Mouse (Mus musculus) hindbrain, embryonic 15.5 days (tissue): ENCODE data around the gene Rftn1. TPM values are rescaled to one million over a fixed set of nuclear protein-coding genes. Genes with fewer than 3 reads are reported as not detected.

Source experiments
- ATAC-seq: fragments of 200-750 bp; cut with Nextera tagmentation; 2 replicates; pipeline ENCODE4 v1.8.0; 2017; ENCODE audit warnings: low read depth, moderate number of reproducible peaks, moderate TSS enrichment; ENCODE audit not compliant: low FRiP score
- H3K27ac ChIP-seq: fragments of 300-500 bp; sonication (generic); replicated peaks from 2 replicates; pipeline ENCODE4 v1.5.1; 2015; ENCODE audit warnings: mild to moderate bottlenecking, inconsistent platforms
- H3K27me3 ChIP-seq: fragments of 300-500 bp; sonication (generic); 2 replicates; pipeline ENCODE4 v1.6.1; 2015; ENCODE audit warnings: control low read depth, inconsistent platforms
- H3K36me3 ChIP-seq: fragments of 300-500 bp; sonication (generic); 2 replicates; pipeline ENCODE4 v1.6.1; 2015; ENCODE audit warnings: control low read depth, inconsistent platforms
- H3K4me1 ChIP-seq: fragments of 300-500 bp; sonication (generic); replicated peaks from 2 replicates; pipeline ENCODE4 v1.6.1; 2015; ENCODE audit warnings: control low read depth, inconsistent platforms
- H3K4me2 ChIP-seq: fragments of 300-500 bp; sonication (generic); 2 replicates; pipeline ENCODE4 v1.6.1; 2015; ENCODE audit warnings: moderate library complexity, mild to moderate bottlenecking, inconsistent platforms
- H3K4me3 ChIP-seq: fragments of 300-500 bp; sonication (generic); 2 replicates; pipeline ENCODE4 v1.5.1; 2015; ENCODE audit warnings: mild to moderate bottlenecking, inconsistent platforms
- H3K9ac ChIP-seq: fragments of 300-500 bp; sonication (generic); 2 replicates; pipeline ENCODE4 v1.6.1; 2015; ENCODE audit warnings: inconsistent platforms
- H3K9me3 ChIP-seq: fragments of 300-500 bp; sonication (generic); 2 replicates; pipeline ENCODE4 v1.6.1; 2016; ENCODE audit warnings: control low read depth, inconsistent platforms
- WGBS: fragments of 180-500 bp; shearing (Covaris S2); methylation state at CpG from one replicate; pipeline ENCODE4 v1.1.7; 2015; 5-methylcytosine and 5-hydroxymethylcytosine counted together
- polyA plus RNA-seq: library from polyadenylated mRNA; unstranded; fragments of >200 nt; fragmentation: Nextera tagmentation; extraction: Ambion mirVana; gene quantifications from 2 replicates; pipeline ENCODE4 v1.2.1, GENCODE M21; 2015

Rftn1 gene
- 19.7 and 21.2 TPM in 2 replicates for polyA plus RNA-seq

DNA sequence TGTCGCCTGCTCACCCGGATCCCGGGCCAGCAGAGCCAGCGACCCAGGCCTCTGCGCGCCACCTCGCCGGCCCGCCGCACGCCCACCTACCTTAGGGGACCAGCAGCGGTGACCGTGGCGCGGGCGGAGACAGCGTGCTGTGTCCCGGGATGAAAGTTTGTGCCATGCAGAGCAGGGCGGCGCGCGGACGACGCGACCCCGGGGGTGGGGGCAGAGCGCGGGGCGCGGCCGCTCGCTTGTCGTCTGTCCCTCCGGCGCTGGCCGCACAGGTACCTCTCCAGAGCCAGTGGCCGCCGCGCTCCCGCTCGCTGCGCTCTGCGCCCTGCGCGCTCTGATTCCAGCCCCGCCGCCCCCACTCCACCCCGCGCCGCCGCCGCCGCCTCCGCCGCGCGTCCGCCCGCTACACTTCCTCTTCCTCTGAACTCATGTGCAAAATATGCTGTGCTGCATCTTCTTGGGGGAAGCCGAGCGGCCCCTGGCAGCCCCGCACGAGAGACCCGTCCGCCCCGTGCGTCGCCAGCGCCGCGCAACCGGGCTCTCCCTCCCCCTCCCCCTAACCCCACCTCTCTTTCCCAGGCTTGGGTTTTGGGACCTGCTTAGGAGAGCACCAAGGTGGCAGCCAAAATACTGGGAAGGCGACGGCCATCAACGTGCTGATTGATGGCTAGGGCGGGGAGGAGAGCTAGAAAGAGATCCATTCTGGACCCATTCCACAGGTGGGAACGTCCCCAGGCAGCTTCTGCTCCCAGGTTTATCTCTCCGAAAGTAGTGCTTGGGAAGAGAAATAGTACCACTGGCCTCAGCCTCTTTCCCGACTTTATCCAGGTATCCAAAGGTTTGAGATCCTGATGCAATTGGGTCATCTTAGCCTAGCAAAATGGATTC lies at the start of gene Rftn1:
TSS of gene Rftn1 (minus strand) at position 544 of the 885 bp plus-strand sequence.
- peak within 1 kb of the TSS; percentile 99 for H3K4me2 ChIP-seq
- under 1% methylated on average over 78 of the region's 79 CpGs for WGBS
- H3K9ac ChIP-seq, result peak within 1 kb of the TSS; percentile 62
- peaks cover 37% of the 10 kb centered on the region for H3K4me1 ChIP-seq
- H3K27ac ChIP-seq, result peak within 1 kb of the TSS; percentile 37; the same call in 1 of the 2 replicates
- ATAC-seq, result peak; percentile 48; the same call in 1 of the 2 replicates
- H3K27me3 ChIP-seq, result peaks cover 9% of the 10 kb centered on the region; the same call in 1 of the 2 replicates
- peak within 1 kb of the TSS; percentile 75 for H3K4me3 ChIP-seq
- no peaks in the 10 kb centered on the region for H3K36me3 ChIP-seq
- no peaks in the 10 kb centered on the region for H3K9me3 ChIP-seq

DNA sequence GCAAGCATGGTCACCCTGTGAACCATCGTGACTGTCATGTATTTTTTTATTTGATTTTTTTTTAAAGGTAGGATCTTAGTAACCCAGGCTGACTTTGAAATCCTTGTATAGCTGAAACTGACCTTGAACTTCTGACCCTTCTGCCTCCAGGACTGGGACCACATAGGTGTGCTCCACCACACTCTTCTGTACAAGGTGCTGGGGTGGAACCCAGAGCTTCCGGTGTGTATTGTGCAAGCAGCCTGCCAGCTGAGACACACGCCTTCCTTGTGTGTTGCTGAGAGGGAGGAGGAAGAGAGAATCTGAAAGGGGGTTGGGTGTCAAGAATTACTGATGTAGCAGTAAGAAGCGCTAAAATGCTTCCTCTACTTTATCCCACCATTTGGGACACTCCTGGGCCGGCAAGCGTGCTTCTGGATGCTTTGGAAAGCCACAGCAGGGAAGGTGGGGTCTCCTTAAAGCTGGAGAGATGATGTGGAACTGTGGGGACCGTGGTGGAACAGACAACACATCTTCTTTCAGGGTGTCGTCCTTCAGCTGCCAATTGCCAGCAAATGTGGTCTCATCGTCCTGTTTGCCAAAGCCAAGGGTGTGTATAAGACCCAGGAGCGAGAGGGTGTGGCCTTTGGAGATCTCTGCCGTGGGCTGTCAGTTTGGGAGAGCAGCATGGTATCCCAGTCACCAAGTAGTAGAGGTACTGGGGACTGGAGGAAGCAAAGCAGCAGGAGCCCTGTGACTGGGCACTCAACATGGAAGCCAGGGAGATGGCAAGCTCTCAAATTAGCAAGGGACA lies 47.5 kb upstream of the Rftn1 start:
- Histone ChIP-seq H3K27ac (0 out of 2 replicates have a peak overlapping the region, but pooled peaks have one; percentile 86), H3K9me3 (no peaks in the 10 kb centered on the region), H3K9ac (no peak overlapping the region), H3K27me3 (no peaks in the 10 kb centered on the region), H3K4me2 (no peak overlapping the region), H3K4me3 (no peak overlapping the region), H3K36me3 (no peaks in the 10 kb centered on the region), H3K4me1 (peaks cover 13% of the 10 kb centered on the region)
- WGBS, result 64% methylated on average over 11 of the region's 11 CpGs
- no peak for ATAC-seq

DNA sequence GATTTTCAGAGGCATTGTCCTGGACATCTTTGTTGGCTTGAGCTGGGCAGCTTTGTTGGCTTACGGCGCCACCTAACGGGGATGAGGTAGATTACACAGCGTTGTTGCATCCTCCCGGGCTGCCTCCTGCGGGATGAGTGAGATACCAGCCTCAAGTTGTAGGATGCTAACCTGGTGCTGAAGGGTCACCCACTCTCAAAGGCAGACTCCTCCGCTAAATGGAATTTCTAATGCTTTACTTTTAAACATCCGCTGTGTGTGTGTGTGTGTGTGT lies 46.9 kb upstream of the Rftn1 start:
- H3K36me3 ChIP-seq, result no peaks in the 10 kb centered on the region
- no peaks in the 10 kb centered on the region for H3K9me3 ChIP-seq
- peaks cover 13% of the 10 kb centered on the region for H3K4me1 ChIP-seq
- peak overlapping the region; percentile 86 for H3K27ac ChIP-seq
- no peaks in the 10 kb centered on the region for H3K27me3 ChIP-seq
- whole genome bisulfite sequencing, result 5% methylated on average over 8 of the region's 8 CpGs
- peak overlapping the region; percentile 27; the same call in 1 of the 2 replicates for H3K4me2 ChIP-seq
- peak overlapping the region; percentile 22; the same call in 1 of the 2 replicates for H3K9ac ChIP-seq
- no peak overlapping the region for H3K4me3 ChIP-seq
- ATAC-seq, result peak; percentile 90

DNA sequence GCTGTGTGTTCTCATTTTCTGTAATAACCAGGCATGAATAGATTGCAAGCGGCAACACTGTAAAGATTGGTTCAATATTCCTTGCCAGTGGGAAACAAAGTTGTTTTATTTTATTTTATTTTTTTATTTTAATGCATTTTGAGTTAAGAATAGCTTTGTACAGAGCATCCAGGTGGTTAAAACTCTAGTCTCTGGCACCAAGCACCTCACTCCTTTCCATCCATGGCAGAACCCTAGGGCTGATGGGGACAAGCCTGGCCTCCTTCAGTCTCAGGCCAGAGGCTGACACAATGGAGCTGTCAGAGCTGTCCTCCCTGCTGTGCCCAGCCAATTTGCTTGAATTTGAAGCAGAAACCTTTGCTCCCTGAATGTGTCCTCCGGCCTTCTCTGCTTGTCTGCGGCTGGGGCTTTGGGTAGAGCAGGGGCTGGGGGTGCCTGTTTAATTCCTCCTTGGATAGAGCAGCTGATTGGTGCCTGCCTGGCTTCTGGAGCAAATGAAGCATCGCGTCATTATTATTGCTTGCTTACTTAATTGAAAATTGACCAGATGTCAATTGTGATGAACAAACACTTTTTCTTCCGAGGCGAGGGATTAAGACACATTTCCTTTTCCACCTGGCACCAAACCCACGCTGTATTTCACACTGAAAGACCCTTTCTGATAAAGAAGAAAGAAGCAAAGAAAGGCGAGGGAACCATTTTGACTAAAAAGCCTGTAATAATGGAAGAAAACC lies 46.4 kb upstream of the Rftn1 start:
- Histone ChIP-seq H3K27me3 (no peaks in the 10 kb centered on the region), H3K36me3 (no peaks in the 10 kb centered on the region), H3K4me3 (no peak overlapping the region), H3K9ac (peak overlapping the region; percentile 22; the same call in 1 of the 2 replicates), H3K27ac (peak overlapping the region; percentile 86), H3K9me3 (no peaks in the 10 kb centered on the region), H3K4me1 (peaks cover 13% of the 10 kb centered on the region), H3K4me2 (peak overlapping the region; percentile 27; the same call in 1 of the 2 replicates)
- ATAC-seq, result peak; percentile 84
- WGBS, result 14% methylated on average over 9 of the region's 9 CpGs

- Histone ChIP-seq H3K9ac (no peak overlapping the region), H3K27ac (peak overlapping the region; percentile 86), H3K9me3 (no peaks in the 10 kb centered on the region), H3K36me3 (no peaks in the 10 kb centered on the region), H3K27me3 (no peaks in the 10 kb centered on the region), H3K4me3 (no peak overlapping the region), H3K4me1 (peaks cover 13% of the 10 kb centered on the region), H3K4me2 (no peak overlapping the region)
- 29% methylated on average over 13 of the region's 13 CpGs for WGBS
- peak; percentile 52 for ATAC-seq
Observed at GRCm38 (mm10) chr17:50235943-50236701, 45.6 kb upstream of the Rftn1 start.

DNA sequence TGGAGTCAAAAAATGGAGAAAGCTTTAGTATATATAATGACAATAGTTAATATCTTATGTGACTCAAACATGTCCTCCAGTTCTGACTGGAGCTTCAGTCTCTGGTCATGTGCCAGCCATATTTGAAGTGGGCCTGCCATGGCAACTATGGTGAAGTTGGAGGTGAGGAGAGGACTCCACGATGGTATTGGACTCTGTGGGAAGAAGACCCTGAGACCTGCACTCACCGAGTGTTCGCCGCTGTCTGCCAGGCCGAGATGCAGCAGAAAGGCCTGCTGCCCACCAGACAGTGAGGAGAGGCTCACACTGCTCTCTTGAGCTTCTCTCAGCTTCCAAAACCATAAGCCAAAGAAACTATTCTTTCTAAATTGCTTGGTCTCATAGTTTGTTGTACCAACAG lies 43.5 kb upstream of the Rftn1 start:
- no peaks in the 10 kb centered on the region for H3K9me3 ChIP-seq
- no peak overlapping the region for H3K27ac ChIP-seq
- H3K9ac ChIP-seq, result no peak overlapping the region
- H3K4me3 ChIP-seq, result no peak overlapping the region
- peaks cover 13% of the 10 kb centered on the region for H3K4me1 ChIP-seq
- ATAC-seq, result no peak
- WGBS, result 87% methylated on average over 5 of the region's 5 CpGs
- no peaks in the 10 kb centered on the region for H3K27me3 ChIP-seq
- no peak overlapping the region for H3K4me2 ChIP-seq
- H3K36me3 ChIP-seq, result no peaks in the 10 kb centered on the region

DNA sequence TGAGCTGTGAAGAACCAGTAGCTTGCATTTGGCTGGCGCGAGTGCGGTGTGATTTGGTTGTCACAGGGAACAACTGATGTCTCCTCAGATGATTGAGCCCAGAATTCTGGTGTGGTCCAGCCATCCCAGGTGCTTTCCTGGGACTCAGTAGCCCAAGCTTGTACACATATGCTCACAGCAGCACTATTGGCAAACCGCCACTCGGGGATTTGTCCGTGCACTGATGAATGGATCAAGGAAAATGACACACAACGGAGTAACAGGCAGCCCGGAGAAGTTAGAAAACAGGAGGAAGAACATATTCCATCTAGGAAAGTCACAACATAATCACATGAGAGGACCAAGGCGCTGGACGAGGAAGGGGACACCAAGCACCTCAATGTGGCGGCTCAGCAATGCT lies 42.3 kb upstream of the Rftn1 start:
- no peaks in the 10 kb centered on the region for H3K27me3 ChIP-seq
- WGBS, result 80% methylated on average over 11 of the region's 11 CpGs
- peaks cover 13% of the 10 kb centered on the region for H3K4me1 ChIP-seq
- H3K36me3 ChIP-seq, result no peaks in the 10 kb centered on the region
- H3K4me2 ChIP-seq, result no peak overlapping the region
- H3K27ac ChIP-seq, result no peak overlapping the region
- no peak for ATAC-seq
- no peak overlapping the region for H3K4me3 ChIP-seq
- no peak overlapping the region for H3K9ac ChIP-seq
- H3K9me3 ChIP-seq, result no peaks in the 10 kb centered on the region

DNA sequence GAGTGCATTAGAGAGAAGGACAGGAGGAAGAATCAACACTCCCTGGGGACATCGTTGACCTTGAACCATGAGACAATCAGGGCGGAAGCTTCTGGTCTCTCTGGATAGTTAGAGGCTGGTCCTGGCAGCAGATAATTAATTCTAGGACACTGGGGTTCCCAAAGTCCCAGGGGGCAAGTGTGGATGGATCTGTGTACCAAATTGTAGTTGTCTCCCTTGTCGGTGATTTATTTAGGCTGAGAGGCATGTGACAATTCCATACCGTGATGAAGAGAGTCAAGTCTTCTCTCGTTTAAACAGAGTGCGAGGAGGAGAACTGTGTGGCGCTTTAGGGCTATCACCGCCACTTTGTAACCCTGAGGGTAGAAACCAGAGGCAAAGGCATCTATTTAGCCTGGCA lies 40.7 kb upstream of the Rftn1 start:
- H3K27ac ChIP-seq, result no peak overlapping the region
- no peak overlapping the region for H3K4me3 ChIP-seq
- no peaks in the 10 kb centered on the region for H3K27me3 ChIP-seq
- H3K36me3 ChIP-seq, result no peaks in the 10 kb centered on the region
- H3K9ac ChIP-seq, result no peak overlapping the region
- 80% methylated on average over 8 of the region's 8 CpGs for WGBS
- no peak for ATAC-seq
- no peak overlapping the region for H3K4me2 ChIP-seq
- H3K4me1 ChIP-seq, result peaks cover 3% of the 10 kb centered on the region
- H3K9me3 ChIP-seq, result no peaks in the 10 kb centered on the region

DNA sequence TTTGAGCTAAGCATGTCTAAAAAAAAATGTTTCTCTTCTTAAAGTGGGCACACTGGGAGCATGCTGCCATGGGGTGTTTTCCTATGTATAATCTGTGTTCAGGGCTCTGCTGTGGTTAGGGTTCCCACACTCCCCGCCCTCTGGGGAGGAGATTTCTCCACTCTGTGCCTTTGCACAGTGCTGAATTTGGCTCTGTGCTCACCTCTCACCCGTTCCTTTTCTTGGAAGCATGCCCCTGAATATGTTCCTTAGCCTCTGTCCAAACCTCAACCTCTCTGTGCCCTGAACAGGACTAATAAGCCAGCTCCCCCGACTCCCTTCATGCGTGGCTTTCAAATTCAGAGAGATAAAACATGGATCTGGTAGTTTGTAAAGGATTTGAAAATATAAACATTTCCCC lies 39.1 kb upstream of the Rftn1 start:
- Histone ChIP-seq H3K9me3 (no peaks in the 10 kb centered on the region), H3K27me3 (no peaks in the 10 kb centered on the region), H3K4me2 (no peak overlapping the region), H3K9ac (no peak overlapping the region), H3K4me1 (no peaks in the 10 kb centered on the region), H3K4me3 (no peak overlapping the region), H3K27ac (no peak overlapping the region), H3K36me3 (no peaks in the 10 kb centered on the region)
- ATAC-seq, result no peak
- 80% methylated on average over 4 of the region's 4 CpGs for WGBS

DNA sequence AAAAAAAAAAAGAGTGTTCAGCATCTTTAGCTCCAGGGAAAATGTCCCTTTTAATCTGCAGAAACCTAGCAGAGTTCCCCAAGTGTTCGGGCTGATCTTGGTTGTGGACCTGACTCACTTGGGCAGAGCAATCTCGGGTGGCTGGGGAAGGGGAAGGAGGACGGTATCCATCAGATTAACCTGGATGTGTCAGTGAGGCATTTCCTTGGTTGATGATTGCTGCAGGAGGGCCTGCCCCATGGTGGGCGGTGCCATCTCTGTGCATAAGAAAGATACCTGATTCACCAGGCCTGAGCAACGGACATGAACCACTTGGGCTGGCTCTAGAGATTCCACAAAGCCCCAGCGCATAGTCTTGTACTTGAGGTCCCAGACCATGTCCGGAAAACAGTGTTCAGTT lies 36.9 kb upstream of the Rftn1 start:
- no peak overlapping the region for H3K9ac ChIP-seq
- H3K4me1 ChIP-seq, result no peaks in the 10 kb centered on the region
- no peaks in the 10 kb centered on the region for H3K27me3 ChIP-seq
- H3K27ac ChIP-seq, result no peak overlapping the region
- no peak overlapping the region for H3K4me2 ChIP-seq
- 70% methylated on average over 7 of the region's 7 CpGs for WGBS
- no peaks in the 10 kb centered on the region for H3K36me3 ChIP-seq
- ATAC-seq, result no peak
- no peak overlapping the region for H3K4me3 ChIP-seq
- H3K9me3 ChIP-seq, result no peaks in the 10 kb centered on the region

DNA sequence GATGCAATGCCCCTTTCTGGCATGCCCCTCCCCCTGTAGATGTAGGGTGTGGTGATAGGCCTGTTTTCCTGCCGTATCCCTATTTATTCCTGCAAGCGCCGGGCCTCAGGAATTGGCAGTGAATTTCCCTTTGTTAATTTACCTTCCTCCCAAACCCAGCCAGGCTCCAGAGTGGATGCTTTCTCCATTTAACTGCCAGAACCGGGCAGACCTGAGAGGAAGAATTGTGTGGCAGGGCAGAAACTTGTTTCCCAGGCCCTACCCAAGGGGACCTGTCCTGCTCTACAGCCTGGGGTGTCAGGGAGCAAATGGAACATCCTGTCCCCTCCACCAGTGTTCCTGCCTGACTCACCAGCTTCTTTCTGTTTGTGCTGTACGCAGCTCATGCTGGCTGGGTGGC lies 34.2 kb upstream of the Rftn1 start:
- Histone ChIP-seq H3K36me3 (no peaks in the 10 kb centered on the region), H3K9ac (no peak overlapping the region), H3K27me3 (no peaks in the 10 kb centered on the region), H3K4me1 (no peaks in the 10 kb centered on the region), H3K4me2 (no peak overlapping the region), H3K27ac (no peak overlapping the region), H3K4me3 (no peak overlapping the region), H3K9me3 (no peaks in the 10 kb centered on the region)
- WGBS, result 71% methylated on average over 5 of the region's 5 CpGs
- ATAC-seq, result no peak
